Mouse (Mus musculus): ENCODE measurements around the gene Gpkow.
A peak's percentile ranks its signal among the peaks of the same experiment; 100 is the strongest.
"Not testable (repeated sequence)": the region's sequence is repeated elsewhere in the genome, so short reads cannot be mapped to it uniquely, and the experiment has no call there.

The Gpkow gene

GRCm38 (mm10) chrX:7688321-7688720 is 8.6 kb upstream of the Gpkow start:
- DNase-seq (ENCODE audit: low spot score in 2 of 2): no peak

DNA sequence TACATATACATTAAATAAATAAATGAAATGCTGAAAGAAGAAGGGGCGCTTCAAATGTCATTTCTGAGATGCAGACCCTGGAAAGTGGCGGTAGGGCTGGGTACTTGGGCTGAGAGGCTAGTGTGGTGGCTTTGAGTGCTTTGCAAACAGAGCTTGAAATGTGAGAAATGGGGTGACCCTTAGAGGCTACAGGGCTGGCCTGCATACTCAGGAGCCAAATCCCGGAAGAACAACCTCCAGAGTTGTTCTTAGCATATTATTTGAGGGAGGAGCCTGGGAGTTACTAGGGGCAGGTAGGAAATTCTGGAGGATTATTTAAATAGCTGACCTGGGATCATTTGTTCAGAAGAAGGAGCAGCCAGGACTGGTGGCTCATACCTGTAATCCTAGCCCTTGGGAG is 6.4 kb upstream of the Gpkow start:
- no peak for DNase-seq (ENCODE audit: low spot score in 2 of 2)

- DNase-seq (ENCODE audit: low spot score in 2 of 2): peak in 1 of 2 experiments; percentile 37
These were observed 4.1 kb upstream of the Gpkow start for GRCm38 (mm10) chrX:7692862-7693261.

DNA sequence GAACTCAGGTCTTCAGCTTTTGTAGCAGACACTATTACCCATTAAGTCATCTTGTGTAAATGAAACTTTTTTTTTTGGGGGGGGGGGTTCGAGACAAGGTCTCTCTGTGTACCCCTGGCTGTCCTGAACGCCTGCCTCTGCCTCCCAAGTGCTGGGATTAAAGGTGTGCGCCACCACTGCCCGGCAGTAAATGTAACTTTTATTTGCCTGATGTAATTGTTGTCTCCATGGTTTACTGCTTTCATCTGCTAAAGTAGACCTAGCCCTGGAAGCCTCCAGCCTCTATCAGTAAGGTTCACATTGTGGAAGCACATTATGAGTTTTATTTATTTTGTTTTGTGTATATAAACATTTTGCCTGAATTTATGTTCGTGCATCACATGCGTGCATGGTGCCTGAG is 411 bp upstream of the Gpkow start:
- no peak for DNase-seq (ENCODE audit: low spot score in 2 of 2)

DNA sequence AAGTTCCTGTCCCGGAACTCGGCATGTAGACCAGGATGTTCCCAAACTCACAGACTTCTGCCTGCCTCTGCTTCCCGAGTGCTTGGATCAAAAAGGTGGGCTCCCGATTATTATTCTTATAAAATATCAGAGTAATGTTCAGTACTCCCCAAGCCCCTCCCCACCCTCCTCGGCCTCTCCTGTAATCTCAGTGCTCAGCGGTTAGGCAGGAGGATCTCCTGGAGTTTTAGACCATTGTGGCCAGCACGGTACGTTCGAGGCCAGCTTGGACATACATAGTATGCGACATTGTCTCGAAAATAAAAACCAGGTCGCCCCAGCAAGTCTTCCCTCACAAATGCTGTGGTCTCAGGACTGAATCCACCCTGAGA is 16.8 kb downstream of the Gpkow start:
- not testable (repeated sequence) for DNase-seq (ENCODE audit: low spot score in 2 of 2)

- DNase-seq (ENCODE audit: low spot score in 2 of 2): peak; percentile 85 to 90
These were observed 17.4 kb downstream of the Gpkow start, which contains the start of gene Wdr45 for GRCm38 (mm10) chrX:7714135-7714899. TSS of gene Wdr45 (plus strand) at chrX:7714333.

DNA sequence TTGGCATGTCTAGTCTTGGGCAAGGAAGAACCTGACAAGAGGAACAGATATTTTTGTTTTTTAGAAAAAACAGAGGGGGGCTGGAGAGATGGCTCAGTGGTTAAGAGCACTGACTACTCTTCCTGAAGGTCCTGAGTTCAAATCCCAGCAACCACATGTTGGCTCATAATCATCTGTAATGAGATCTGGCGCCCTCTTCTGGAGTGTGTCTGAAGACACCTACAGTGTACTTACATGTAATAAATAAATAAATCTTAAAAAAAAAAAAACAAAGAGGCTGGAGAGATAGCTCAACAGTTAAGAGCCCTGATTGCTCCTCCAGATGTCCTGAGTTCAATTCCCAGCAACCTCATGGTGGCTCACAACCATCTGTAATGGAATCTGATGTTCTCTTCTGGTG is 19.1 kb downstream of the Gpkow start:
- DNase-seq (ENCODE audit: low spot score in 2 of 2): not testable (repeated sequence)

GRCm38 (mm10) chrX:7721514-7722281 is 24.8 kb downstream of the Gpkow start, which contains the start of gene Gm45208:
TSS of gene Gm45208 (plus strand) at chrX:7722245.
- peak; percentile 38 to 49 for DNase-seq (ENCODE audit: low spot score in 2 of 2)

DNA sequence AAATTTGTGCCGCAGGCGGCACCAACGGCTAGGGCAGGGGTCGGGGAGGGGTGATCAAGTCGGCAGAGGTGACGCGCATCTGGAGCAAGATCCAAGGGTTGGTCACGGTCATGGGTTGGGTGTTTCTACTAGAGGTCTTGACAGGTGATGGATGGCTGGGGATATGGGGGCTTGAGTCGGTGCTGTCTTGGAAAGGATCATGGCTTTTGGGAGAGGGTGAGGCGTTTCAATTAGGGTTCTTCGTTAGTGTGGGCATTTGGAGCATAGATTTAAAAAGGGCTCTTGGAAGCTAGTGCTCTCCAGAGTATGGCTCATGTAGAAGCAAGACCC is 25.3 kb downstream of the Gpkow start:
- DNase-seq (ENCODE audit: low spot score in 2 of 2): no peak

- DNase-seq (ENCODE audit: low spot score in 2 of 2): no peak
These were observed 25.8 kb downstream of the Gpkow start for GRCm38 (mm10) chrX:7722691-7723090.

- DNase-seq (ENCODE audit: low spot score in 2 of 2): no peak
These were observed 27.2 kb downstream of the Gpkow start for GRCm38 (mm10) chrX:7724135-7724534.

DNA sequence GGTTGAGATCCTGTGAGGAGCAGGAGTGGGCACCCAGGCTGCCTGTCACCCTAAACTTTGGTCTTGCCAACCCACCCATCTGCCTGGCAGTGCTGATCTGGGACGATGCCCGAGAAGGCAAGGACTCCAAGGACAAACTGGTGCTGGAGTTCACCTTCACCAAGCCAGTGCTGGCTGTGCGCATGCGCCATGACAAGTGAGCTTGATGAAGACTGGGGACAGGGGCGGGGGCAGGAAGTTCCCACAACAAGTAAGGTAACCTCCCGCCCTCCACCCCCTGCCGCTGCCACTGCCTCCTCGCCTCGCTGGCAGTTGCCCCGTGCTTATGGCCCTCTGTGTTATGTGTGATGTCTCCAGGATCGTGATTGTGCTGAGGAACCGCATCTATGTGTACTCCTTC is 28.9 kb downstream of the Gpkow start:
- DNase-seq (ENCODE audit: low spot score in 2 of 2): no peak

DNA sequence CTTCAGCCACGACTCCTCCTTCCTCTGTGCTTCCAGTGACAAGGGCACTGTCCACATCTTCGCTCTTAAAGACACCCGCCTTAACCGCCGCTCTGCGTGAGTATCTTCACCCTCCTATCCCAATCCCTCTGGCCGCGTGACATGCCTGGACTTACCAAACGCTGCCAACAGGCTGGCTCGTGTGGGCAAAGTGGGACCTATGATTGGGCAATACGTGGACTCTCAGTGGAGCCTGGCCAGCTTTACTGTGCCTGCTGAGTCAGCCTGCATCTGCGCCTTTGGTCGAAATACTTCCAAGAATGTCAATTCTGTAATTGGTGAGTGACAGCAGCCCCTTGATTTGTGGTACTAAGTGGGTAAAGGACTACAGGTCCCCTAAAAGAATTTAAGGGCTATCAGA is 30.2 kb downstream of the Gpkow start:
- no peak for DNase-seq (ENCODE audit: low spot score in 2 of 2)

DNA sequence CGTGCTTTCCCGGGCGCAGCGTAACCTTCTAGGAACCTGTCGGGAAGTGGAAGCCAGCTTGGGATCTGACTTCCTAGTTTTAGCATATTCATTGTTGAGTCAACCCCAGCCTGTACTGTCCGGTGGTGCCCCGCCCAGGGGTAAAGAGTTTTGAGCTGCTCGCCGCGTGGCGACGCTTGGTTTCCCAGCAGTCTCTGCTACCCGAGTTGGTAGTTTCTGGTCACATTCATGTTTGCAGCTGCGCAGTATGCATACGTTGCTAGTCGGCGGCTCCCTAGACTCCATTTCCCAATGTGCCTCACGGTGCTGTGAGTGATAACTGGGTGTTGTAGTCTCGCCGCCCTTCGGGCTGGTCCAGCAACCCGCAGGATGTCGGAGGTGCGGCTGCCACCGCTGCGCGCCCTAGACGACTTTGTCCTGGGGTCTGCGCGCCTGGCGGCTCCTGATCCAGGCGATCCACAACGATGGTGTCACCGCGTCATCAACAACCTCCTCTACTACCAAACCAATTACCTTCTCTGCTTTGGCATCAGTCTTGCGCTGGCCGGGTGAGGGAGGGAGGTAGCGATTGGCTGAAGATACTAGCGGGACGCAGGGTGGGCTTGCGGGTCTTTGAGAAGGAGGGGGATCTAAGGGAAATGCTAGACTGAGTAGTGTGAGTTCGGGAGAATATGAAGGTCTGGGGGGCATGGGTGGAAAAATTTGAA is 31.4 kb downstream of the Gpkow start, which contains the start of gene Praf2:
Gene Praf2, plus strand, starts transcription at position 225 of the 707 bp plus-strand sequence.
- DNase-seq (ENCODE audit: low spot score in 2 of 2): peak; percentile 60

DNA sequence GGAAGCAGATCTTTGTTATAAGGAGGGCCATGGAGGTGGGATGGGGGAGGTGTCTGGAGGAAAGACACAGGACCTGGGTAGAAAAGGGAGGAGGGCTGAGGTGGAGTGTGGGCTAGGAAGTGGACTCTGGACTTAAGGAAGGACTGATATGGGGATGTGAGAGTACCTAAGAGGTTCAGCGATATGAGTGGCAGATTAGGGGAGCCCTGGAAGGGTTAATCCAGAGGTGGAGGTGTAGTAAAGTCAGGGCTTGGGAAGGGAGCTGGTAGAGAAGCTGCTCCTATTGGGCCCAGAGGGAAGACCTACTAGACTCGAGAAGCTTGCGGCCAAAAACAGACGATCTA is 32.0 kb downstream of the Gpkow start:
- no peak for DNase-seq (ENCODE audit: low spot score in 2 of 2)

DNA sequence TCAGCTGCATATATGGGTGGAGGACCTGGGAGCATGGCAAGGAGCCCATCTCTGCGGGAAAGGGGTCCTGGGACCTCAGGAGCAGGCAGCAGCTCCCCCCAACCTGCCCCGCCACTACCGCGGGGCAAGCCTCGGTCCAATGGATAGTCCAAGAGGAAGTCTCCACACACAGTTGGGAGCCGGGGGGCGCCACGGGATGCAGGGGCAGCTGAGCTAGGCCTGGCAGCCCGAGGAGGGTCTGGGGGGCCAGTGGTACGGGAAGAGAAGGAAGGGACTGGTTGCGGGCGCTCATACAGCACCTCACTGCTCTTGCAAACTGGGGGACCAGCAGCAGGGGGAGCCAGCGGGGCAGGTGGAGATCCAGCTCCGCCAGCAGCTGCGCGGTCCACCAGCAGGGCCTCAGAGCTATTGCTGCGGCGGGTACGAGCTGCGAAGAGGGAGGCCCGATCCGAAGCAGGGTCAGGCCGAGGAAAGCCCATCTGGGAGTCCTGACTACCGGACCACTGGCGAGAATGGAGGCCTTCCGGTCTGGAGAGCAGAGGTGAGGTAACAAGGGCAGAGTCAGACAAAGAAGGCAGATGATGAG is 36.7 kb downstream of the Gpkow start:
- DNase-seq (ENCODE audit: low spot score in 2 of 2): peak; percentile 69 to 85

GRCm38 (mm10) chrX:7739336-7740081 is 42.6 kb downstream of the Gpkow start:
- DNase-seq (ENCODE audit: low spot score in 2 of 2): no peak

GRCm38 (mm10) chrX:7740082-7740819 is 43.3 kb downstream of the Gpkow start:
- DNase-seq (ENCODE audit: low spot score in 2 of 2): no peak

DNA sequence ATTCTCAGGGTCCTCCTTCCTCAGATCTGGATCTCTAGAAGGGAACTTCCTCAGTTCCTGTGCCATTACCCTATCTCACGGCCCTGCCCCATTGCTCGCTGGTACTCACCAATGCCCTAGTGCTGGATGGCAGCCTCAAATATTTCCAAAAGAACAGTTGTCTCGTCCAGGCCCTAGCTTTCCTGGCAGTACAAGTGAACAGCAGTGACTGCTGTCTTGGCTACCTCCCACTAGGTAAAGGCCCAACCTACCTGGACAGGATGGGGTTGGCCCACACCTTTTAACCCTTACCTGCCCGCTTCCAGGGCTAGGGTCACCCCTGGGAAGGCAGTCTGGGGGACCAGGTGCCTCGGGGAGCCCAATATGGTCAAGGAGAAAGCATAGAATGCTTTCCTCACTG is 44.2 kb downstream of the Gpkow start:
- DNase-seq (ENCODE audit: low spot score in 2 of 2): no peak

DNA sequence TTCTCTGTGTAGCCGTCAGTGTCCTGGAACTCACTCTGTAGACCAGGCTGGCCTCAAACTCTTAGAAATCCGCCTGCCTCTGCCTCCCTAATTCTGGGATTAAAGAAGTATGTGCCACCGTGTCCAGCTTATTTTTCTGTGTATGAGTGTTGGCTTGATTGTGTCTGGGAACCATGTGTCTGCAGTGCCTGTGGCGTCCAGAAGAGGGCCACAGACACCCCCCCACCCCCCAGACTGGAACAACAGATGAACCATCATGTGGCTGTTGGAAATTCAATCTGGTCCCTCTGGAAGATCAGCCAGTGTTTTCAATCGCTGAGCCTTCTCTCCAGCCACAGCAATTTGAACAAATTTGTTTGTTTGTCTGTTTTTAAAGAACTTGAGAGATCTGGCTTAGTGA is 46.5 kb downstream of the Gpkow start:
- no peak for DNase-seq (ENCODE audit: low spot score in 2 of 2)

GRCm38 (mm10) chrX:7744940-7745339 is 48.0 kb downstream of the Gpkow start:
- DNase-seq (ENCODE audit: low spot score in 2 of 2): no peak

Measured in thymus, postnatal 10 days (tissue).